Mouse (Mus musculus) stomach, postnatal 0 days (tissue): ENCODE measurements around the gene Ptprn2. TPM values are rescaled to one million over a fixed set of nuclear protein-coding genes. Genes with fewer than 3 reads are reported as not detected.
A peak's percentile ranks its signal among the peaks of the same experiment; 100 is the strongest.

Experiments
- ATAC-seq: fragments of 200-750 bp; cut with Nextera tagmentation; 2 replicates; pipeline ENCODE4 v1.8.0; 2017; ENCODE audit not compliant: low FRiP score, low TSS enrichment
- DNase-seq: peaks from one replicate; pipeline ENCODE4 v3.0.0-alpha.2; 2016; ENCODE audit warnings: low spot score
- H3K27ac ChIP-seq: fragments of 300-500 bp; sonication (generic); replicated peaks from 2 replicates; pipeline ENCODE4 v1.5.1; 2014; ENCODE audit warnings: mild to moderate bottlenecking, control low read depth
- H3K27me3 ChIP-seq: fragments of 300-500 bp; sonication (generic); 2 replicates; pipeline ENCODE4 v1.6.1; 2014; ENCODE audit warnings: low read length; ENCODE audit not compliant: control insufficient read depth, insufficient read depth
- H3K36me3 ChIP-seq: fragments of 300-500 bp; sonication (generic); 2 replicates; pipeline ENCODE4 v1.6.1; 2014; ENCODE audit warnings: low read length, mixed read lengths; ENCODE audit not compliant: control insufficient read depth, insufficient read depth
- H3K4me1 ChIP-seq: fragments of 300-500 bp; sonication (generic); replicated peaks from 2 replicates; pipeline ENCODE4 v1.6.1; 2014; ENCODE audit warnings: antibody characterized with exemption; ENCODE audit not compliant: control insufficient read depth, insufficient read depth
- H3K4me2 ChIP-seq: fragments of 300-500 bp; sonication (generic); replicated peaks from 2 replicates; pipeline ENCODE4 v1.6.1; 2014; ENCODE audit warnings: low read depth, mild to moderate bottlenecking, control low read depth, moderate library complexity
- H3K4me3 ChIP-seq: fragments of 300-500 bp; sonication (generic); 2 replicates; pipeline ENCODE4 v1.5.1; 2014; ENCODE audit warnings: low read depth, low read length, control low read depth
- H3K9ac ChIP-seq: fragments of 300-500 bp; sonication (generic); 2 replicates; pipeline ENCODE4 v1.6.1; 2014; ENCODE audit warnings: mild to moderate bottlenecking, low read length, control low read depth, mixed read lengths
- H3K9me3 ChIP-seq: fragments of 300-500 bp; sonication (generic); 2 replicates; pipeline ENCODE4 v1.6.1; 2016; ENCODE audit warnings: low read length; ENCODE audit not compliant: control insufficient read depth
- CTCF ChIP-seq: IDR thresholded peaks from 2 replicates; pipeline ENCODE4 v1.5.1; 2016; ENCODE audit warnings: antibody characterized with exemption, low read depth, mild to moderate bottlenecking, moderate library complexity
- EP300 ChIP-seq: optimal IDR thresholded peaks from 2 replicates; pipeline ENCODE3; 2016; ENCODE audit warnings: antibody characterized with exemption
- WGBS: fragments of 180-500 bp; shearing (Covaris S2); extraction: QIAGEN DNeasy Blood & Tissue Kit; methylation state at CpG from one replicate; pipeline ENCODE4 v1.1.7; 2014; 5-methylcytosine and 5-hydroxymethylcytosine counted together
- polyA plus RNA-seq: library from polyadenylated mRNA; unstranded; fragments of >200 nt; fragmentation: Nextera tagmentation; extraction: Ambion mirVana; gene quantifications from 2 replicates; pipeline ENCODE4 v1.2.1, GENCODE M21; 2015

Gene Ptprn2
- polyA plus RNA-seq, 1 experiment from 2014 or later, result 6.0 TPM

- no peak overlapping the region for H3K4me3 ChIP-seq
- no peak overlapping the region for H3K4me2 ChIP-seq
- ATAC-seq, result no peak
- no peaks in the 10 kb centered on the region for H3K4me1 ChIP-seq
- H3K36me3 ChIP-seq, result no peaks in the 10 kb centered on the region
- 25% methylated on average over 3 of the region's 3 CpGs for WGBS
- DNase-seq, result no peak
- H3K27me3 ChIP-seq, result peaks cover 4% of the 10 kb centered on the region; the same call in 1 of the 2 replicates
- no peaks in the 10 kb centered on the region for H3K9me3 ChIP-seq
- H3K27ac ChIP-seq, result no peak overlapping the region
- no peak overlapping the region for H3K9ac ChIP-seq
- TF ChIP-seq EP300 (no peak), CTCF (no peak)
Measured at GRCm38 (mm10) chr12:117163789-117164188, 678.3 kb downstream of the Ptprn2 start.

- ATAC-seq (no peak), DNase-seq (no peak)
- no peak overlapping the region for H3K4me2 ChIP-seq
- H3K27ac ChIP-seq, result no peak overlapping the region
- no peak for TF ChIP-seq EP300
- TF ChIP-seq CTCF, result no peak
- 82% methylated on average over 5 of the region's 5 CpGs for WGBS
- H3K4me1 ChIP-seq, result no peaks in the 10 kb centered on the region
- H3K9ac ChIP-seq, result no peak overlapping the region
- H3K36me3 ChIP-seq, result no peaks in the 10 kb centered on the region
- no peak overlapping the region for H3K4me3 ChIP-seq
- H3K27me3 ChIP-seq, result no peaks in the 10 kb centered on the region
- H3K9me3 ChIP-seq, result no peaks in the 10 kb centered on the region
Measured at GRCm38 (mm10) chr12:117166266-117166665, 680.7 kb downstream of the Ptprn2 start.

GRCm38 (mm10) chr12:117169670-117170069 lies 684.1 kb downstream of the Ptprn2 start:
- Histone ChIP-seq H3K4me2 (no peak overlapping the region), H3K9me3 (no peaks in the 10 kb centered on the region), H3K27ac (no peak overlapping the region), H3K4me1 (no peaks in the 10 kb centered on the region), H3K36me3 (no peaks in the 10 kb centered on the region), H3K27me3 (no peaks in the 10 kb centered on the region), H3K4me3 (no peak overlapping the region), H3K9ac (no peak overlapping the region)
- WGBS, result 48% methylated on average over 5 of the region's 5 CpGs
- TF ChIP-seq CTCF, result no peak
- no peak for TF ChIP-seq EP300
- ATAC-seq (no peak), DNase-seq (no peak)

- 58% methylated on average over 2 of the region's 2 CpGs for WGBS
- no peaks in the 10 kb centered on the region for H3K9me3 ChIP-seq
- H3K4me3 ChIP-seq, result no peak overlapping the region
- H3K27me3 ChIP-seq, result no peaks in the 10 kb centered on the region
- H3K27ac ChIP-seq, result no peak overlapping the region
- ATAC-seq (no peak), DNase-seq (no peak)
- no peak overlapping the region for H3K4me2 ChIP-seq
- no peaks in the 10 kb centered on the region for H3K36me3 ChIP-seq
- no peak for TF ChIP-seq CTCF
- no peak for TF ChIP-seq EP300
- H3K9ac ChIP-seq, result no peak overlapping the region
- H3K4me1 ChIP-seq, result no peaks in the 10 kb centered on the region
Measured at GRCm38 (mm10) chr12:117172529-117172884, 687.0 kb downstream of the Ptprn2 start.

GRCm38 (mm10) chr12:117172885-117173529 lies 687.5 kb downstream of the Ptprn2 start:
- WGBS, result 53% methylated on average over 11 of the region's 11 CpGs
- Histone ChIP-seq H3K27me3 (no peaks in the 10 kb centered on the region), H3K4me3 (no peak overlapping the region), H3K9me3 (no peaks in the 10 kb centered on the region), H3K4me1 (no peaks in the 10 kb centered on the region), H3K36me3 (no peaks in the 10 kb centered on the region), H3K4me2 (no peak overlapping the region), H3K27ac (no peak overlapping the region), H3K9ac (no peak overlapping the region)
- 0 out of 2 replicates have a peak, but pooled peaks have one; percentile 21 for ATAC-seq
- TF ChIP-seq EP300, result no peak
- TF ChIP-seq CTCF, result no peak
- no peak for DNase-seq

GRCm38 (mm10) chr12:117174189-117174588 lies 688.7 kb downstream of the Ptprn2 start:
- DNase-seq, result no peak
- Histone ChIP-seq H3K4me3 (no peak overlapping the region), H3K36me3 (no peaks in the 10 kb centered on the region), H3K9me3 (no peaks in the 10 kb centered on the region), H3K4me2 (no peak overlapping the region), H3K9ac (no peak overlapping the region), H3K27ac (no peak overlapping the region), H3K27me3 (no peaks in the 10 kb centered on the region), H3K4me1 (no peaks in the 10 kb centered on the region)
- no peak for ATAC-seq
- 53% methylated on average over 3 of the region's 3 CpGs for WGBS
- TF ChIP-seq EP300 (no peak), CTCF (no peak)
